Mouse (Mus musculus) kidney, adult 11 months (tissue): Measurements from ENCODE around the gene Nectin1.

Experiments
- DNase-seq: peaks from one replicate; pipeline ENCODE4 v3.0.0; 2022

Nectin1 gene

GRCm38 (mm10) chr9:43742066-43742465, 1.7 kb upstream of the Nectin1 start:
- DNase-seq = no peak

- DNase-seq = peak; percentile 79
These were observed 710 bp upstream of the Nectin1 start for GRCm38 (mm10) chr9:43742902-43743646.

- DNase-seq = no peak
These were observed 576 bp downstream of the Nectin1 start for GRCm38 (mm10) chr9:43744138-43744981.

- DNase-seq = no peak
These were observed 1.4 kb downstream of the Nectin1 start for GRCm38 (mm10) chr9:43745051-43745792.

- DNase-seq = no peak
These were observed 2.3 kb downstream of the Nectin1 start for GRCm38 (mm10) chr9:43745951-43746703.

GRCm38 (mm10) chr9:43747710-43748109, 3.9 kb downstream of the Nectin1 start:
- DNase-seq = no peak

GRCm38 (mm10) chr9:43748519-43748918, 4.7 kb downstream of the Nectin1 start:
- no peak for DNase-seq

- no peak for DNase-seq
These were observed 6.3 kb downstream of the Nectin1 start for GRCm38 (mm10) chr9:43750053-43750452.

- no peak for DNase-seq
These were observed 7.3 kb downstream of the Nectin1 start for GRCm38 (mm10) chr9:43751111-43751510.

GRCm38 (mm10) chr9:43753481-43753880, 9.7 kb downstream of the Nectin1 start:
- DNase-seq = no peak

- peak; percentile 90 for DNase-seq
These were observed 10.3 kb downstream of the Nectin1 start for GRCm38 (mm10) chr9:43754083-43754482.

GRCm38 (mm10) chr9:43754768-43755197, 11.0 kb downstream of the Nectin1 start:
- DNase-seq = no peak

GRCm38 (mm10) chr9:43755464-43755863, 11.7 kb downstream of the Nectin1 start:
- DNase-seq = no peak

GRCm38 (mm10) chr9:43755928-43756327, 12.1 kb downstream of the Nectin1 start:
- peak; percentile 82 for DNase-seq

- no peak for DNase-seq
These were observed 13.4 kb downstream of the Nectin1 start for GRCm38 (mm10) chr9:43757225-43757624.

- DNase-seq = peak; percentile 83
These were observed 14.5 kb downstream of the Nectin1 start for GRCm38 (mm10) chr9:43757972-43758965.

- no peak for DNase-seq
These were observed 16.3 kb downstream of the Nectin1 start for GRCm38 (mm10) chr9:43760078-43760477.

GRCm38 (mm10) chr9:43761181-43761820, 17.5 kb downstream of the Nectin1 start:
- DNase-seq = no peak

GRCm38 (mm10) chr9:43761941-43762340, 18.2 kb downstream of the Nectin1 start:
- no peak for DNase-seq

- DNase-seq = no peak
These were observed 21.8 kb downstream of the Nectin1 start for GRCm38 (mm10) chr9:43765419-43766179.
